Mouse (Mus musculus): ENCODE measurements around the gene Parva. TPM values are rescaled to one million over a fixed set of nuclear protein-coding genes. Genes with fewer than 3 reads are reported as not detected.

Gene Parva
- polyA plus RNA-seq, 1 experiment from 2014 or later, result 105 TPM

DNA sequence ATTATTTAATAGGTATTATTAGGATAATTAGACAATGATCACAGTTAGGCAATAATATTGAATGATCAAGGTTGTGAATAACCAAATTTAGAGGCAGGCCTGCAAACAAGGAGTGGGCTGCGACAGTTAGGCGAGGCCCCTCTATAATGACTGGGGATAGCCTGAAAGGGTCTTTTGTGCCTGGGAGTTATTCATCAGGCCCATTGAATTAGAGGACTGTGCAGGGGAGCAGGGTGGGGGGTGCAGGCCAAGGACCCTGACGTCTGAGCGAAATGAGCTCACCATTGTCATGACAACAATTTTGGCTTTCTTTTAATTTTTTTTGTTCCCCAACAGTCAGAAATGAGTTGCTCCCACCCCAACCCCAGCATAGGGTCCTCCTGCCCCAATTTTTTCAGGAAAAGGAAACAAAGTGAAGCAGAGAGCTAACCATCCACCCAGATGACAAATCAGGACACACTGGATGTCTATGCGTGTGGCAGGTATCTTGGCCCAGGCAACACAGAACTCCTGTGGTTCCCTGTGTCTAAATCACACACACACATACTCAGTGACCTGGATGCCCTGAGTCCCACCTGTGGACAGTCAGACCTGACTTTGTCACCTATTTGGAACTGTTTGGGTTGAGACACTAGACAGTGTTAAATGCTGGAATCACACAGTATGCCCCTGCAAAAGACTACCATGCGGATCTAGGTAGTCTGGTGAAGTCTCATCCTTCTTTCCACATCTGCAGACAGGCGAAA is 27.7 kb upstream of the Parva start:
- WGBS, result 75% methylated on average over 7 of the region's 7 CpGs

DNA sequence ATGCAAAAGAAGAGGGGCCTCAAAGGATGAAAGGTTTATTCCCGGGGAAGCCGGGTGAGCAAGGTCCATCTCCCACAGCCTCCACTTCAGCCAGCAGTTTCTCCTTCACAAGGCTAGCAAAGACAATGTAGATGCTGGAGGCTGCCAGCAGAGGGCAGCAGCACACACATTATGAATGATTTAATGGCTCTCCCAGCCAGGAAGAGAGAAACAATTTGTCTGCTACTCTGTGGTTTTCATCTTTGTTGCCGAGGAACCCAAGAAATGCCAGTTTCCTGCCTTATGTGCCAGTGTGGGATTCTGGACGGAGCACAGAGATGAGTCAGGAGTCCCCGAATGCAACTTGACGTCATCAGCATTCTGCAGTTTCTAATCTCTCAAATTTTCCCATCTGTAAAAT is 27.1 kb upstream of the Parva start:
- H3K4me2 ChIP-seq (replicated peaks), result no peak overlapping the region
- no peaks in the 10 kb centered on the region for H3K36me3 ChIP-seq
- no peaks in the 10 kb centered on the region for H3K27me3 ChIP-seq
- WGBS, result 37% methylated on average over 6 of the region's 6 CpGs
- no peak overlapping the region for H3K4me3 ChIP-seq (replicated peaks)
- ATAC-seq (ENCODE audit: insufficient number of reproducible peaks, low FRiP score, low TSS enrichment, low read depth), result no peak; the same call in 1 of the 2 replicates
- no peak overlapping the region for H3K27ac ChIP-seq (replicated peaks)
- no peaks in the 10 kb centered on the region for H3K9me3 ChIP-seq (replicated peaks)
- no peak overlapping the region for H3K9ac ChIP-seq
- H3K4me1 ChIP-seq, result peaks cover 7% of the 10 kb centered on the region; the same call in 1 of the 2 replicates

More for the DNA sequence above, 27.7 kb upstream of the Parva start:
- Histone ChIP-seq H3K4me2 (replicated peaks) (no peak overlapping the region), H3K27ac (replicated peaks) (no peak overlapping the region), H3K27me3 (no peaks in the 10 kb centered on the region), H3K4me1 (peaks cover 6% of the 10 kb centered on the region; the same call in 1 of the 2 replicates), H3K9me3 (replicated peaks) (no peaks in the 10 kb centered on the region), H3K36me3 (no peaks in the 10 kb centered on the region), H3K9ac (no peak overlapping the region), H3K4me3 (replicated peaks) (no peak overlapping the region)
- no peak for ATAC-seq (ENCODE audit: insufficient number of reproducible peaks, low FRiP score, low TSS enrichment, low read depth)

DNA sequence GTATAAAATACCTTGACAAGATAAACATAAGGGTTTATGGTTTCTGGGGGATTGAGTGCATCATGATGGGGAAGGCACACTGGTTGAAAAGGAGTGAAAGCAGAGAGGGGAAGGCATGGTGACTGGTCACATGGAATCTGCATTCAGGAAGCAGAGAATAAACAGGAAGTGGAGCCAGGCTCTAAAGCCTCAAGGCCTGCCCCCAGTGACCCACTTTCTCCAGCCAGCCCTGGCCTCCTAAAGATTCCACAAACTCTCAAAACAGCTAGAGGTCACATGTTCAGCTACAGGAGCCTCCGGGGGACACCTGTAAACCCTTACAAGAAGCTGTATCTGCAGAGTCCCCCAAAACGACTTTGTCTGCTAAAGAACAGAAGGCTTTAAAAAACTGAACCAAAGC is 22.2 kb upstream of the Parva start:
- 38% methylated on average over 2 of the region's 2 CpGs for WGBS

DNA sequence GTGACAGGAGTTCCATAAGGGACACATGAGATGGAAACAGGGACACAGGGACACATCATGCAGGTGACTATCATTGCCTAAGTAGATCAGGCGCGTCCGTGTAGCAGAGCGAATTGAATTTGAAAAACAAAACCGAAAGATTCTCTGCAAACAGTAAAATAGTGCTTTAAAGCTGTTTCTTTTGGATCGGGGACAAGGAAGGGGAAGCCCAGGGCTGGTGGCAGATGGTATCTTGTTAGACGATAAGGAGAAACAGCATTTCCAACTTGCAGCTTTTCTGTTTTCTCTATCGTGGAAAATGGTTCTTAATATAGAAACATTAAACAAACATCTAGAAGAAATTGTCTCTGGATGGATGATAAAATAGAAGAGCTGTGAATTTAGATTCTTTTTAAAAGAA is 21.7 kb upstream of the Parva start:
- H3K9me3 ChIP-seq (replicated peaks), result no peaks in the 10 kb centered on the region
- no peak overlapping the region for H3K27ac ChIP-seq (replicated peaks)
- no peak overlapping the region for H3K9ac ChIP-seq
- ATAC-seq (ENCODE audit: insufficient number of reproducible peaks, low FRiP score, low TSS enrichment, low read depth), result no peak
- peaks cover 11% of the 10 kb centered on the region; the same call in 1 of the 2 replicates for H3K4me1 ChIP-seq
- no peaks in the 10 kb centered on the region for H3K36me3 ChIP-seq
- WGBS, result 58% methylated on average over 8 of the region's 8 CpGs
- no peak overlapping the region for H3K4me3 ChIP-seq (replicated peaks)
- H3K27me3 ChIP-seq, result no peaks in the 10 kb centered on the region; the same call in 1 of the 2 replicates
- H3K4me2 ChIP-seq (replicated peaks), result no peak overlapping the region

More for the DNA sequence above, 22.2 kb upstream of the Parva start:
- Histone ChIP-seq H3K4me3 (replicated peaks) (no peak overlapping the region), H3K9me3 (replicated peaks) (no peaks in the 10 kb centered on the region), H3K4me1 (peaks cover 11% of the 10 kb centered on the region; the same call in 1 of the 2 replicates), H3K4me2 (replicated peaks) (no peak overlapping the region), H3K27me3 (no peaks in the 10 kb centered on the region; the same call in 1 of the 2 replicates), H3K27ac (replicated peaks) (no peak overlapping the region), H3K36me3 (no peaks in the 10 kb centered on the region), H3K9ac (no peak overlapping the region)
- ATAC-seq (ENCODE audit: insufficient number of reproducible peaks, low FRiP score, low TSS enrichment, low read depth), result no peak

DNA sequence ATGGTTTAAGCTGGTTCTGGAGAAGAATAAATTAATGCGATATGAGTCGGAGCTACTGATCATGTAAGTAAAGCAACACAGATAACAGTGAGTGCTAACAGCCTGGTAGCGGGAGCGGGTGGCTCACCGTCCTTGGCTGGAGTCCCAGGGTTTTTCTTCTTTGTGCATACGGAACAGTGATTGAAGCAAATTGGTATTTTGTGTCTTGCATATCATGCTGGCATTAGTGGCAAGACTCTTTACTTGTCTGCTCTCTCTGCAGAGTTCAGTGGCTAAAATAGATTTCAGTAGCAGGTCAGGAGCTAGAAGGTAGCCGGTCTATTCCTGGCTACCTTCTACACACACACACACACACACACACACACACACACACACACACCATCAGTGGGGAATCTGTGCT is 19.7 kb upstream of the Parva start:
- H3K27me3 ChIP-seq, result no peaks in the 10 kb centered on the region; the same call in 1 of the 2 replicates
- no peak overlapping the region for H3K4me3 ChIP-seq (replicated peaks)
- no peak overlapping the region for H3K9ac ChIP-seq
- H3K27ac ChIP-seq (replicated peaks), result no peak overlapping the region
- H3K4me2 ChIP-seq (replicated peaks), result no peak overlapping the region
- 63% methylated on average over 7 of the region's 7 CpGs for WGBS
- H3K36me3 ChIP-seq, result no peaks in the 10 kb centered on the region
- no peaks in the 10 kb centered on the region for H3K9me3 ChIP-seq (replicated peaks)
- ATAC-seq (ENCODE audit: insufficient number of reproducible peaks, low FRiP score, low TSS enrichment, low read depth), result no peak
- peaks cover 11% of the 10 kb centered on the region; the same call in 1 of the 2 replicates for H3K4me1 ChIP-seq

DNA sequence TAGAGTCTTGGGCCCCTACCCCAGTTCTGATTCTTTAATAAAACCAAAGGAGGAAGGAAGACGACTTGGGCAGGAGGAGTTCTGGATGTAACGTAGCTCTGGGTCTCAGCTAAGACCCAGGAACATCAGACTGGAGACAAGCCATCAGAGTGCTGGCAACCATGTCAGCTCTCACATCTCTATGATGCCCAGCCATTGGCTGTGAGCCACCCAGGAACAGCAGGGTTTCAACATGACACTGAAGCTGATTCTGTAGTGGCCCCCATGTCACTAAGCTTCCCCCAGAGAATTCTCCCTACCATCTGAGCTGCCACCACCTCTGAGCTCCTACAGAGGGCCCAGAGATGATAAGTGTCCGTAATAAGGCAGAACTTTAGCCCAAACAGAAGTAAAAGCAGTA is 17.3 kb upstream of the Parva start:
- Histone ChIP-seq H3K4me1 (0 out of 2 replicates have a peak, but pooled peaks cover 5% of the 10 kb centered on the region), H3K9me3 (replicated peaks) (no peaks in the 10 kb centered on the region), H3K9ac (no peak overlapping the region), H3K27ac (replicated peaks) (no peak overlapping the region), H3K36me3 (no peaks in the 10 kb centered on the region), H3K4me3 (replicated peaks) (no peak overlapping the region), H3K4me2 (replicated peaks) (no peak overlapping the region), H3K27me3 (no peaks in the 10 kb centered on the region; the same call in 1 of the 2 replicates)
- WGBS, result 86% methylated on average over 3 of the region's 3 CpGs
- no peak for ATAC-seq (ENCODE audit: insufficient number of reproducible peaks, low FRiP score, low TSS enrichment, low read depth)

DNA sequence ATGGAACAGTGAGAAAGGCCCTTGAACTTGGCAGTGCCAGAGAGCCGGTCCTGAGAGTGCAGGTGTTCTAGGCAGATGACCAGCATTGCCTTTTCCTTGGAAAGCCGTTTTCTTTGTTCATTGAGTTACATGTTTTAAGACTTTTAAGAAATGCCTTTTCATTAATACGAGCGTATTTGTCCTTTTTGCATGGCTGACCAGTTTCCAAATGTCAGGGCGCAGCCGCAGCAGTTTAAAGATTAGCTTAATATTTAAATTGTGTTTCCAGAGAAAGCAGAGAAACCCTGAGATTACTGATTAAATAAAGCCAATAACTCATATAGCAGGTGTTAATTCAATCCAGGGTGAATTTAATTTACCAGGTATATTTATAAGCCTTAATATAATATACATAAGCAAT is 14.0 kb upstream of the Parva start:
- 83% methylated on average over 6 of the region's 6 CpGs for WGBS
- Histone ChIP-seq H3K27me3 (no peaks in the 10 kb centered on the region; the same call in 1 of the 2 replicates), H3K4me3 (replicated peaks) (no peak overlapping the region), H3K4me2 (replicated peaks) (no peak overlapping the region), H3K36me3 (no peaks in the 10 kb centered on the region), H3K9ac (no peak overlapping the region), H3K9me3 (replicated peaks) (no peaks in the 10 kb centered on the region), H3K4me1 (peaks cover 23% of the 10 kb centered on the region), H3K27ac (replicated peaks) (no peak overlapping the region)
- ATAC-seq (ENCODE audit: insufficient number of reproducible peaks, low FRiP score, low TSS enrichment, low read depth), result no peak

DNA sequence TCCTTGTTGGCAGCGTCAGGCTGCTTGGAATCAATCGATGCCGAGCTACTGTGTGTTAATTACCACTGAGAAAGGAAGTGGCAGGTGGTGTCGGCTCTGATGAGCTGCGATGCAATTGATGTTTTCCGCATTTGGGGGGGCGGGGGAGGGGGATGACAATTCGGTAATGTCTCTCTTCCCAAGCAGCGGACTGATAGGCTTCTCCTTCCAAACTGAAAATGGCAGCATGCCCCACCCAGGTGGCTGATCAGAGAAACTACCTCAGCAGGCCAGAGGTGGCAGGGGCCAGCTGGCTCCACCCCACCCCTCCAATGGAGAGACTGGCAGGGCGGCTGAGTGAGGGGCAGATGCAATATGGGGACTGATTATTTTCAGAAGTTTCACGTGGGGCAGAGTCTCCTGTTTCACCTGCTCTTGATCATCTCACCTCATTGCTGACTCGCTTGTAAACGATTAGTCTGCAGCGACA is 11.2 kb upstream of the Parva start:
- no peaks in the 10 kb centered on the region for H3K36me3 ChIP-seq
- peak; percentile 62 for ATAC-seq (ENCODE audit: insufficient number of reproducible peaks, low FRiP score, low TSS enrichment, low read depth)
- peaks cover 23% of the 10 kb centered on the region for H3K4me1 ChIP-seq
- peak overlapping the region; percentile 30; the same call in 1 of the 2 replicates for H3K4me2 ChIP-seq (replicated peaks)
- no peak overlapping the region for H3K9ac ChIP-seq
- 12% methylated on average over 14 of the region's 14 CpGs for WGBS
- no peaks in the 10 kb centered on the region for H3K27me3 ChIP-seq
- H3K27ac ChIP-seq (replicated peaks), result peak overlapping the region; percentile 73
- H3K9me3 ChIP-seq (replicated peaks), result no peaks in the 10 kb centered on the region
- 0 out of 2 replicates have a peak overlapping the region, but pooled peaks have one; percentile 6 for H3K4me3 ChIP-seq (replicated peaks)

DNA sequence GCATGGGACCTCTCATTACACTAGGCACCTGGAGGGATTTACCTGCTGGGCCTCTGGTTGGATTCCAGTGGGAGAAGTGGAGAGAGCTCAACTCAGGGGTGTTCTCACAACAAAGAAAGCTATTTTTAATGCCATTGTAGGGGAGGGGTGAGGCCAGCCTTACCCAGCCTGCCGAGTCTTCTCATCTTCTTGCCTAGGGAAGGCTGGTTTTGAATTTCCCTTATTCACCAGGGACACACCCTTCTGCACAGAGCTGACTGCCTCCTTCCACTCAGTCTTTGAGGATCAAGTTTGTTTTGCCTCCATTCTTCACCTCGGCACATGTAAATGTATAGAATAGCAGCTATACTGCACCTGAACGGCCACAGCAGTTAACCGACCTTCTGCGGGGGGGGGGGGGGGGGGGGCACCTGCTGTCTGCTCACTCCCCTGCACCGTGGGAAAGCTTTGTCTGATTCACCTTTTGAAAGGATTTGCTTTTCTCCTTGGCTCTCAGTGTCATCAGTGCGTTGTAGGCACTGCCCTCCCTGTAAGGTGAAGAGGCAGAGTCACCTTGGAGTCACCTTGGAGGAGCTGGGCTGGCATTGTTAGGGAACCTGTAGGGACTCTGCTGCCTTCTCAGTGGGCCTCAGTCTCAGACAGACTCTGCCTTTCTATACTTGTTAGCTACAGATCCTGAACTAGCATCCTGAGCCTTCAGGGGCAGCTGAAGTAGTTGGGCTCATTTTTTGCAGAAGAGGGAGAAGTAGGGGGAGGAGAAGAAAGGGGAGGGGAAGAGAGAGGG is 10.4 kb upstream of the Parva start:
- ATAC-seq (ENCODE audit: insufficient number of reproducible peaks, low FRiP score, low TSS enrichment, low read depth), result peak; percentile 75
- Histone ChIP-seq H3K4me2 (replicated peaks) (0 out of 2 replicates have a peak overlapping the region, but pooled peaks have one; percentile 30), H3K4me1 (peaks cover 23% of the 10 kb centered on the region), H3K27me3 (no peaks in the 10 kb centered on the region), H3K9me3 (replicated peaks) (no peaks in the 10 kb centered on the region), H3K9ac (no peak overlapping the region), H3K27ac (replicated peaks) (peak overlapping the region; percentile 73), H3K36me3 (no peaks in the 10 kb centered on the region), H3K4me3 (replicated peaks) (no peak overlapping the region)
- 10% methylated on average over 7 of the region's 7 CpGs for WGBS

DNA sequence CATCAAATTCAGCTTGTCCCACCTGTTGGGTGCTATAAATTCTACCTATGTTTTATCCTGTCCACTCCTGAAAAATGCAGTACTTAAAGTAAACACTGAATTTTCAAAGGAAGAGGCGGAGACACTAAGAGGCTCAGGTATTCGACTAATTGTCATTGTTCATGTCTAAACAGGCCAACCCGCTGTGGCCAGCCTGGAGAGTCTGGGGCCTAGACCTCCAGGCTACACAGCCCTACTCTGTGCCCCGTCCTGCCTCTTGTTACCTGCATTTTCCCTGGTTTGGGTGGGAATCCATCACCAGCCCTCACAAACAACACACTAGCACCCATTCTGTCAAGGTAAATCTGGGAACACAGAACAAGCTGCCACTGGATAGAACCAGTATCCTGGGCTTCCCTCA is 9.7 kb upstream of the Parva start:
- no peak for ATAC-seq (ENCODE audit: insufficient number of reproducible peaks, low FRiP score, low TSS enrichment, low read depth)
- H3K27me3 ChIP-seq, result no peaks in the 10 kb centered on the region
- H3K4me2 ChIP-seq (replicated peaks), result no peak overlapping the region
- H3K4me1 ChIP-seq, result peaks cover 23% of the 10 kb centered on the region
- no peak overlapping the region for H3K4me3 ChIP-seq (replicated peaks)
- WGBS, result 61% methylated on average over 4 of the region's 4 CpGs
- no peaks in the 10 kb centered on the region for H3K36me3 ChIP-seq
- H3K9me3 ChIP-seq (replicated peaks), result no peaks in the 10 kb centered on the region
- no peak overlapping the region for H3K9ac ChIP-seq
- H3K27ac ChIP-seq (replicated peaks), result peak overlapping the region; percentile 73; the same call in 1 of the 2 replicates

DNA sequence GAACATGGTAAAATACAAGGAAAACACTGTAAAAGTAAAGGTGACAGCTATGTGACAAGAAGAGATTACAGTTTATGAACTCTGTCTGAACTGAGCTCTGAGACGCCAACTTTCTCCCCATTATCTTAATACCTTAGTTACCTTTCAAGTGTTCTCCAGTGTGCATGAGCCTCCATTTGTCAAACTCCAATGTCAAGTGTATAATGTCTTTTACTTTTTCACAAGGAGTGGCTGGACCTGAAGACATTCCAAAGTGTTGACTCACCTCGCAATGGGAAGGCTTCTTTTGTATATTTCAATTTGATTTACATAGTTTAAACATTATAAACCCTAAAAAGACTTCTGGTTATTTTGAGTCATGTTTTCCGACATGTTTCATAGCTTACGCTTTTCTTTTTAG is 3.9 kb upstream of the Parva start:
- no peak overlapping the region for H3K4me2 ChIP-seq (replicated peaks)

More for the DNA sequence above, 3.9 kb upstream of the Parva start:
- peaks cover 18% of the 10 kb centered on the region for H3K4me1 ChIP-seq
- H3K9me3 ChIP-seq (replicated peaks), result no peaks in the 10 kb centered on the region
- no peak overlapping the region for H3K9ac ChIP-seq
- 65% methylated on average over 4 of the region's 4 CpGs for WGBS
- no peak for ATAC-seq (ENCODE audit: insufficient number of reproducible peaks, low FRiP score, low TSS enrichment, low read depth)
- no peaks in the 10 kb centered on the region for H3K36me3 ChIP-seq
- H3K27ac ChIP-seq (replicated peaks), result no peak overlapping the region
- no peaks in the 10 kb centered on the region for H3K27me3 ChIP-seq
- no peak overlapping the region for H3K4me3 ChIP-seq (replicated peaks)
